Mouse (Mus musculus) liver, postnatal 0 days (tissue): Measurements from ENCODE around the gene Slit3.

Source experiments
- CTCF ChIP-seq: sonication (generic); IDR thresholded peaks from 2 replicates; pipeline ENCODE4 v1.5.1; 2016; ENCODE audit warnings: antibody characterized with exemption, low read depth
- EP300 ChIP-seq: IDR thresholded peaks from 2 replicates; pipeline ENCODE4 v1.6.1; 2016; ENCODE audit warnings: antibody characterized with exemption, low read depth, mild to moderate bottlenecking

- TF ChIP-seq CTCF (no peak), EP300 (no peak)
Measured at GRCm38 (mm10) chr11:35244526-35244925, 123.5 kb downstream of the Slit3 start.
